Comparison of ENCODE assay signal across 8 mouse cellular contexts in genomic region chr16:67089747-67090146, GRCm38 (mm10).
DNase-seq lines count a peak whose midpoint lies in the region; TF ChIP-seq lines count a peak whose summit lies in the region.

No protein-coding gene starts in this region.

- no peaks in the 10 kb centered on the region for H3K27me3 ChIP-seq in cerebellum, adult 2 months (ENCODE audit: control insufficient read depth, insufficient read depth, low read length)

- peak; percentile 47; the same call in 1 of the 2 replicates for TF ChIP-seq CTCF in cerebellum, adult 2 months (IDR thresholded peaks at IDR 0.05; ENCODE audit: borderline replicate concordance, insufficient read depth, low read depth, low read length)

- intact Hi-C loops in heart, postnatal 10 days (cut with DNase I), result no loop called here
- intact Hi-C loops in heart, postnatal 36 days (cut with DNase I), result no loop called here

- no peaks in the 10 kb centered on the region for H3K4me1 ChIP-seq in cerebellum, adult 2 months (ENCODE audit: control insufficient read depth, insufficient read depth, low read length)

- H3K4me3 ChIP-seq in cerebellum, adult 2 months (replicated peaks; ENCODE audit: insufficient read depth, low read depth, low read length), result no peak overlapping the region

- TF ChIP-seq POLR2A in cerebellum, adult 2 months (IDR thresholded peaks at IDR 0.05; ENCODE audit: borderline replicate concordance, insufficient read depth, low read length), result no peak

- H3K27ac ChIP-seq in cerebellum, adult 2 months (ENCODE audit: insufficient read depth, low read length), result no peak overlapping the region

- 77% methylated on average over 3 of the region's 3 CpGs for whole genome bisulfite sequencing in cerebellum, adult 2 months

- peak; percentile 4 to 6 for DNase-seq in heart, postnatal 10 days
- no peak for DNase-seq in heart, postnatal 36 days
- peak; percentile 40 for DNase-seq in A20 (ENCODE audit: low read depth, low spot score)
- peak in 1 of 2 experiments; percentile 54 for DNase-seq in cerebellum, adult 2 months
- peak; percentile 63 for DNase-seq in layer of hippocampus, adult 9-10 months (ENCODE audit: low spot score)
- DNase-seq in spleen, postnatal 4 days (ENCODE audit: low spot score in 2 of 2), result no peak
- no peak for DNase-seq in lung, postnatal 4 days
- no peak for DNase-seq in thymus, postnatal 14 days

Comparison
In these comparisons a context has a peak if more than half of its experiments do, and no peak if none do; other contexts are left out.
1. DNase-seq: peak in heart, postnatal 10 days (2 of 2), A20 (single experiment) and layer of hippocampus, adult 9-10 months (single experiment); none in heart, postnatal 36 days (0 of 2), spleen, postnatal 4 days (0 of 2), lung, postnatal 4 days (0 of 2) and thymus, postnatal 14 days (single experiment).